9 mouse cellular contexts compared by ENCODE assay signal in the genomic region with DNA sequence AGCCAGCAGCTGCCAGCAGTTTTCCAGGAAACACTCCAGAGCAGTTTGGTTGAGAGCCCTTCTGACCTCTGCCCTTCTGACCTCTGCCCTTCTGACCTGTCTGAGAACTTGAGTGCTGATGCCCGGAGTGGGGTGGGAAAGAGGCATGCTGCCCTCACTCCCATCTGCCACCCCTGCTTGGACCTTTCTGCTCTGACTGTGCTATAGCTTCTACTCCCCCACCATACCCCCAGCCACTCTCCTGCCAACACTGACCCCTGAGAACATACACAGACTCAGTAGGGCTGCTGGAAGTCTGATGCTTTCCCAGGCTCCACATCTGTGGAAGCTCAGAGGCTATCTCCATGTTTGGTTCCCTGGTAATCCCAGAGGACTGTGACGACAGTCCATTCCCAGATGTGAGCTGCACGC.
DNase-seq lines count a peak whose midpoint lies in the region; ATAC-seq and TF ChIP-seq lines count a peak whose summit lies in the region.
"Had no signal": no experiment of that assay in that cellular context is flagged by ENCODE, and none has a peak within 500 bp of the region (broad histone marks: within the 10 kb centered on the region; RNA-seq: fewer than 3 reads in every experiment).

No protein-coding gene starts in this region.

- WGBS in midbrain, postnatal 0 days, result 29% methylated on average over 3 of the region's 3 CpGs
- whole genome bisulfite sequencing in midbrain, embryonic 16.5 days, result 20% methylated on average over 3 of the region's 3 CpGs

- TF ChIP-seq CTCF in midbrain, postnatal 0 days (IDR thresholded peaks at IDR 0.05), result no peak

- no peak for ATAC-seq in midbrain, postnatal 0 days (ENCODE audit: low FRiP score)
- ATAC-seq in midbrain, embryonic 16.5 days, result no peak
- ATAC-seq: forebrain, embryonic 15.5 days had no signal

- no peaks in the 10 kb centered on the region for H3K27me3 ChIP-seq in midbrain, postnatal 0 days (ENCODE audit: insufficient read depth, low read length)
- no peaks in the 10 kb centered on the region for H3K27me3 ChIP-seq in midbrain, embryonic 16.5 days (ENCODE audit: control insufficient read depth, insufficient read depth, low read depth, low read length)
- H3K27me3 ChIP-seq: forebrain, embryonic 15.5 days had no signal

- H3K4me3 ChIP-seq in midbrain, postnatal 0 days (ENCODE audit: low read depth, low read length), result no peak overlapping the region
- no peak overlapping the region for H3K4me3 ChIP-seq in midbrain, embryonic 16.5 days (ENCODE audit: low read depth, low read length)
- H3K4me3 ChIP-seq: forebrain, embryonic 15.5 days had no signal

- no peaks in the 10 kb centered on the region for H3K36me3 ChIP-seq in midbrain, postnatal 0 days (ENCODE audit: insufficient read depth, low read length)
- H3K36me3 ChIP-seq in midbrain, embryonic 16.5 days (ENCODE audit: control insufficient read depth, insufficient read depth, low read length), result no peaks in the 10 kb centered on the region
- H3K36me3 ChIP-seq: forebrain, embryonic 15.5 days had no signal

- peak; percentile 33 for DNase-seq in gastrocnemius, adult 18-20 months (ENCODE audit: low spot score)
- no peak for DNase-seq in gastrocnemius, postnatal 36 days
- no peak for DNase-seq in midbrain, postnatal 0 days (ENCODE audit: low spot score)
- peak; percentile 42 to 60 for DNase-seq in kidney, postnatal 36 days
- DNase-seq in yolk sac, embryonic 10.5 days (ENCODE audit: low spot score), result peak; percentile 82
- DNase-seq in layer of hippocampus, adult 18-20 months (ENCODE audit: low spot score in 2 of 2), result no peak
- DNase-seq in ovary, postnatal 10 days (ENCODE audit: low spot score), result no peak

- H3K27ac ChIP-seq in midbrain, postnatal 0 days (ENCODE audit: low read depth, low read length), result no peak overlapping the region
- H3K27ac ChIP-seq in midbrain, embryonic 16.5 days (ENCODE audit: low read length), result no peak overlapping the region
- H3K27ac ChIP-seq: forebrain, embryonic 15.5 days had no signal

- H3K9me3 ChIP-seq in midbrain, postnatal 0 days (ENCODE audit: low read length), result no peaks in the 10 kb centered on the region
- H3K9me3 ChIP-seq in midbrain, embryonic 16.5 days (replicated peaks; ENCODE audit: control insufficient read depth, low read length, poor library complexity, severe bottlenecking), result no peaks in the 10 kb centered on the region
- H3K9me3 ChIP-seq: forebrain, embryonic 15.5 days had no signal

- no peak overlapping the region for H3K4me2 ChIP-seq in midbrain, postnatal 0 days (ENCODE audit: low read depth, low read length, poor library complexity, severe bottlenecking)
- no peak overlapping the region for H3K4me2 ChIP-seq in midbrain, embryonic 16.5 days (ENCODE audit: low read length)
- H3K4me2 ChIP-seq: forebrain, embryonic 15.5 days had no signal

- intact Hi-C loops in gastrocnemius, postnatal 36 days (cut with DNase I), result no loop called here

- H3K4me1 ChIP-seq in midbrain, postnatal 0 days (ENCODE audit: insufficient read depth, low read length), result peaks cover 7% of the 10 kb centered on the region; the same call in 1 of the 2 replicates
- peaks cover 14% of the 10 kb centered on the region for H3K4me1 ChIP-seq in midbrain, embryonic 16.5 days (ENCODE audit: control insufficient read depth, insufficient read depth, low read length)

- 0 out of 2 replicates have a peak overlapping the region, but pooled peaks have one; percentile 24 for H3K9ac ChIP-seq in midbrain, postnatal 0 days (replicated peaks; ENCODE audit: low read length, poor library complexity, severe bottlenecking)
- no peak overlapping the region for H3K9ac ChIP-seq in midbrain, embryonic 16.5 days (ENCODE audit: low read depth, low read length)
- H3K9ac ChIP-seq: forebrain, embryonic 15.5 days had no signal

Comparison
In these comparisons a context has a peak if more than half of its experiments do, and no peak if none do; other contexts are left out.
1. DNase-seq: peak in gastrocnemius, adult 18-20 months (single experiment), kidney, postnatal 36 days (2 of 2) and yolk sac, embryonic 10.5 days (single experiment); none in gastrocnemius, postnatal 36 days (0 of 2), midbrain, postnatal 0 days (single experiment), layer of hippocampus, adult 18-20 months (0 of 2) and ovary, postnatal 10 days (single experiment).